Mouse (Mus musculus) embryonic facial prominence, embryonic 13.5 days (tissue): ENCODE data around the gene Eif2ak2. TPM values are rescaled to one million over a fixed set of nuclear protein-coding genes. Genes with fewer than 3 reads are reported as not detected.

Experiments
- ATAC-seq: fragments of 200-750 bp; cut with Nextera tagmentation; 2 replicates; pipeline ENCODE4 v1.8.0; 2017; ENCODE audit warnings: low read depth; ENCODE audit not compliant: insufficient number of reproducible peaks, insufficient read depth, low FRiP score, low TSS enrichment
- H3K27ac ChIP-seq: fragments of 300-500 bp; sonication (generic); 2 replicates; pipeline ENCODE4 v1.5.1; 2015; ENCODE audit warnings: moderate library complexity, mild to moderate bottlenecking, inconsistent platforms
- H3K27me3 ChIP-seq: fragments of 300-500 bp; sonication (generic); 2 replicates; pipeline ENCODE4 v1.6.1; 2015; ENCODE audit warnings: mild to moderate bottlenecking, inconsistent platforms
- H3K36me3 ChIP-seq: fragments of 300-500 bp; sonication (generic); 2 replicates; pipeline ENCODE4 v1.6.1; 2015; ENCODE audit warnings: mild to moderate bottlenecking, inconsistent platforms
- H3K4me1 ChIP-seq: fragments of 300-500 bp; sonication (generic); 2 replicates; pipeline ENCODE4 v1.6.1; 2015; ENCODE audit warnings: inconsistent platforms
- H3K4me2 ChIP-seq: fragments of 300-500 bp; sonication (generic); 2 replicates; pipeline ENCODE4 v1.6.1; 2015; ENCODE audit warnings: moderate library complexity, mild to moderate bottlenecking, inconsistent platforms
- H3K4me3 ChIP-seq: fragments of 300-500 bp; sonication (generic); 2 replicates; pipeline ENCODE4 v1.5.1; 2015; ENCODE audit warnings: mild to moderate bottlenecking, inconsistent platforms
- H3K9ac ChIP-seq: fragments of 300-500 bp; sonication (generic); 2 replicates; pipeline ENCODE4 v1.6.1; 2015; ENCODE audit warnings: mild to moderate bottlenecking, inconsistent platforms
- H3K9me3 ChIP-seq: fragments of 300-500 bp; sonication (generic); 2 replicates; pipeline ENCODE4 v1.6.1; 2016; ENCODE audit warnings: inconsistent platforms
- WGBS: fragments of 180-500 bp; shearing (Covaris S2); methylation state at CpG from one replicate; pipeline ENCODE4 v1.1.7; 2015; ENCODE audit warnings: mixed read lengths; 5-methylcytosine and 5-hydroxymethylcytosine counted together
- polyA plus RNA-seq: library from polyadenylated mRNA; unstranded; fragments of >200 nt; fragmentation: Nextera tagmentation; extraction: Ambion mirVana; gene quantifications from 2 replicates; pipeline ENCODE4 v1.2.1, GENCODE M21; 2015

The Eif2ak2 gene
- polyA plus RNA-seq, result 15.4 and 16.2 TPM in 2 replicates

GRCm38 (mm10) chr17:78882401-78883112 lies at the start of gene Eif2ak2:
Gene Eif2ak2 (minus strand): TSS chr17:78882573.
- 1% methylated on average over 28 of the region's 28 CpGs for WGBS
- peaks cover 8% of the 10 kb centered on the region for H3K4me1 ChIP-seq
- peak within 1 kb of the TSS; percentile 67 for H3K4me2 ChIP-seq
- H3K9ac ChIP-seq, result peak within 1 kb of the TSS; percentile 80
- no peaks in the 10 kb centered on the region for H3K9me3 ChIP-seq
- peaks cover 7% of the 10 kb centered on the region for H3K36me3 ChIP-seq
- peak within 1 kb of the TSS; percentile 72 for H3K27ac ChIP-seq
- peak within 1 kb of the TSS; percentile 55 for H3K4me3 ChIP-seq
- peak; percentile 90 for ATAC-seq
- no peaks in the 10 kb centered on the region for H3K27me3 ChIP-seq

- 44% methylated on average over 6 of the region's 6 CpGs for WGBS
- peak overlapping the region; percentile 64 for H3K4me2 ChIP-seq
- H3K4me3 ChIP-seq, result no peak overlapping the region
Measured at GRCm38 (mm10) chr17:78917696-78918095, 35.3 kb upstream of the Eif2ak2 start.

GRCm38 (mm10) chr17:78916899-78917298 lies 34.5 kb upstream of the Eif2ak2 start:
- WGBS, result 1% methylated on average over 11 of the region's 11 CpGs
- no peak for ATAC-seq
- peak overlapping the region; percentile 70 for H3K4me3 ChIP-seq

More at GRCm38 (mm10) chr17:78917696-78918095, 35.3 kb upstream of the Eif2ak2 start:
- H3K27me3 ChIP-seq, result no peaks in the 10 kb centered on the region
- peaks cover 16% of the 10 kb centered on the region for H3K4me1 ChIP-seq
- peak overlapping the region; percentile 87; the same call in 1 of the 2 replicates for H3K9ac ChIP-seq
- no peak overlapping the region for H3K27ac ChIP-seq
- peaks cover 40% of the 10 kb centered on the region for H3K36me3 ChIP-seq
- no peak for ATAC-seq
- no peaks in the 10 kb centered on the region for H3K9me3 ChIP-seq

GRCm38 (mm10) chr17:78916369-78916813 lies 34.0 kb upstream of the Eif2ak2 start, which contains the start of gene Cebpzos:
Gene Cebpzos (plus strand): TSS chr17:78916500.
- 0% methylated on average over 37 of the region's 37 CpGs for WGBS
- ATAC-seq, result peak; percentile 91
- H3K9ac ChIP-seq, result peak within 1 kb of the TSS; percentile 87
- H3K4me3 ChIP-seq, result peak within 1 kb of the TSS; percentile 70
- no peaks in the 10 kb centered on the region for H3K27me3 ChIP-seq
- H3K4me1 ChIP-seq, result peaks cover 16% of the 10 kb centered on the region
- H3K36me3 ChIP-seq, result peaks cover 28% of the 10 kb centered on the region
- no peaks in the 10 kb centered on the region for H3K9me3 ChIP-seq
- H3K27ac ChIP-seq, result peak within 1 kb of the TSS; percentile 87
- peak within 1 kb of the TSS; percentile 64 for H3K4me2 ChIP-seq

More at GRCm38 (mm10) chr17:78916899-78917298, 34.5 kb upstream of the Eif2ak2 start:
- Histone ChIP-seq H3K27ac (peak overlapping the region; percentile 87), H3K9ac (peak overlapping the region; percentile 87), H3K9me3 (no peaks in the 10 kb centered on the region), H3K36me3 (peaks cover 33% of the 10 kb centered on the region), H3K27me3 (no peaks in the 10 kb centered on the region), H3K4me1 (peaks cover 16% of the 10 kb centered on the region), H3K4me2 (peak overlapping the region; percentile 64)

GRCm38 (mm10) chr17:78915772-78916171 lies 33.4 kb upstream of the Eif2ak2 start:
- peak overlapping the region; percentile 87; the same call in 1 of the 2 replicates for H3K27ac ChIP-seq
- no peak for ATAC-seq
- H3K4me1 ChIP-seq, result peaks cover 16% of the 10 kb centered on the region
- H3K36me3 ChIP-seq, result peaks cover 23% of the 10 kb centered on the region
- no peaks in the 10 kb centered on the region for H3K9me3 ChIP-seq
- peak overlapping the region; percentile 87 for H3K9ac ChIP-seq
- H3K27me3 ChIP-seq, result no peaks in the 10 kb centered on the region
- WGBS, result 53% methylated on average over 6 of the region's 6 CpGs
- peak overlapping the region; percentile 64 for H3K4me2 ChIP-seq
- H3K4me3 ChIP-seq, result peak overlapping the region; percentile 70

- Histone ChIP-seq H3K27me3 (no peaks in the 10 kb centered on the region), H3K4me3 (no peak overlapping the region), H3K9me3 (no peaks in the 10 kb centered on the region), H3K4me1 (peaks cover 16% of the 10 kb centered on the region), H3K27ac (no peak overlapping the region), H3K9ac (no peak overlapping the region), H3K36me3 (peaks cover 6% of the 10 kb centered on the region), H3K4me2 (no peak overlapping the region)
- no peak for ATAC-seq
- 79% methylated on average over 3 of the region's 3 CpGs for WGBS
Measured at GRCm38 (mm10) chr17:78913921-78914320, 31.5 kb upstream of the Eif2ak2 start.

- H3K9me3 ChIP-seq, result no peaks in the 10 kb centered on the region
- no peaks in the 10 kb centered on the region for H3K27me3 ChIP-seq
- WGBS, result 27% methylated on average over 6 of the region's 6 CpGs
- ATAC-seq, result no peak
- no peaks in the 10 kb centered on the region for H3K36me3 ChIP-seq
- H3K4me3 ChIP-seq, result peak overlapping the region; percentile 38
- peaks cover 12% of the 10 kb centered on the region for H3K4me1 ChIP-seq
- H3K4me2 ChIP-seq, result peak overlapping the region; percentile 53
- peak overlapping the region; percentile 37; the same call in 1 of the 2 replicates for H3K9ac ChIP-seq
- H3K27ac ChIP-seq, result no peak overlapping the region
Measured at GRCm38 (mm10) chr17:78912861-78913281, 30.5 kb upstream of the Eif2ak2 start.

- WGBS, result 73% methylated on average over 2 of the region's 2 CpGs
- Histone ChIP-seq H3K36me3 (no peaks in the 10 kb centered on the region), H3K9me3 (no peaks in the 10 kb centered on the region), H3K9ac (no peak overlapping the region), H3K27me3 (no peaks in the 10 kb centered on the region), H3K4me3 (no peak overlapping the region), H3K4me2 (no peak overlapping the region), H3K27ac (no peak overlapping the region), H3K4me1 (no peaks in the 10 kb centered on the region)
- no peak for ATAC-seq
Measured at GRCm38 (mm10) chr17:78909374-78909773, 27.0 kb upstream of the Eif2ak2 start.

- Histone ChIP-seq H3K27ac (no peak within 1 kb of the TSS), H3K4me3 (no peak within 1 kb of the TSS), H3K36me3 (no peaks in the 10 kb centered on the region), H3K4me1 (no peaks in the 10 kb centered on the region), H3K27me3 (no peaks in the 10 kb centered on the region), H3K9me3 (no peaks in the 10 kb centered on the region), H3K4me2 (no peak within 1 kb of the TSS), H3K9ac (no peak within 1 kb of the TSS)
- ATAC-seq, result no peak
- WGBS, result 82% methylated on average over 5 of the region's 5 CpGs
Measured at GRCm38 (mm10) chr17:78906892-78907291, 24.5 kb upstream of the Eif2ak2 start, which contains the start of gene Sult6b1. Gene Sult6b1 (minus strand): TSS chr17:78906992.

GRCm38 (mm10) chr17:78903158-78903557 lies 20.8 kb upstream of the Eif2ak2 start:
- no peak overlapping the region for H3K27ac ChIP-seq
- H3K9ac ChIP-seq, result no peak overlapping the region
- H3K4me2 ChIP-seq, result no peak overlapping the region
- H3K9me3 ChIP-seq, result no peaks in the 10 kb centered on the region
- no peak overlapping the region for H3K4me3 ChIP-seq
- H3K27me3 ChIP-seq, result no peaks in the 10 kb centered on the region; the same call in 1 of the 2 replicates
- 78% methylated on average over 2 of the region's 2 CpGs for WGBS
- no peak for ATAC-seq
- H3K36me3 ChIP-seq, result no peaks in the 10 kb centered on the region
- H3K4me1 ChIP-seq, result no peaks in the 10 kb centered on the region

- 14% methylated on average over 8 of the region's 8 CpGs for WGBS
- ATAC-seq, result peak; percentile 33; the same call in 1 of the 2 replicates
Measured at GRCm38 (mm10) chr17:78895394-78895793, 13.0 kb upstream of the Eif2ak2 start.

More at GRCm38 (mm10) chr17:78895394-78895793, 13.0 kb upstream of the Eif2ak2 start:
- peak overlapping the region; percentile 37; the same call in 1 of the 2 replicates for H3K9ac ChIP-seq
- H3K36me3 ChIP-seq, result no peaks in the 10 kb centered on the region
- H3K27me3 ChIP-seq, result no peaks in the 10 kb centered on the region; the same call in 1 of the 2 replicates
- peak overlapping the region; percentile 25 for H3K4me3 ChIP-seq
- peaks cover 10% of the 10 kb centered on the region; the same call in 1 of the 2 replicates for H3K4me1 ChIP-seq
- H3K27ac ChIP-seq, result peak overlapping the region; percentile 64; the same call in 1 of the 2 replicates
- H3K9me3 ChIP-seq, result no peaks in the 10 kb centered on the region
- peak overlapping the region; percentile 54 for H3K4me2 ChIP-seq
